Mouse (Mus musculus): ENCODE results near the gene Creb5.

The Creb5 gene

GRCm38 (mm10) chr6:53654361-53654824 is 367.3 kb downstream of the Creb5 start:
- DNase-seq = no peak

GRCm38 (mm10) chr6:53656466-53656865 is 369.4 kb downstream of the Creb5 start:
- no peak for DNase-seq

GRCm38 (mm10) chr6:53657483-53657882 is 370.4 kb downstream of the Creb5 start:
- DNase-seq = no peak

GRCm38 (mm10) chr6:53662858-53663833 is 376.1 kb downstream of the Creb5 start:
- no peak for DNase-seq

- no peak for DNase-seq
Observed at GRCm38 (mm10) chr6:53664759-53665158, 377.7 kb downstream of the Creb5 start.

GRCm38 (mm10) chr6:53666503-53666902 is 379.4 kb downstream of the Creb5 start:
- DNase-seq = no peak

- DNase-seq = no peak
Observed at GRCm38 (mm10) chr6:53678307-53678706, 391.2 kb downstream of the Creb5 start.

- DNase-seq = no peak
Observed at GRCm38 (mm10) chr6:53680046-53680445, 393.0 kb downstream of the Creb5 start.

- DNase-seq = no peak
Observed at GRCm38 (mm10) chr6:53684416-53684815, 397.3 kb downstream of the Creb5 start.

GRCm38 (mm10) chr6:53685323-53685722 is 398.3 kb downstream of the Creb5 start:
- no peak for DNase-seq

- DNase-seq = no peak
Observed at GRCm38 (mm10) chr6:53688762-53689477, 401.9 kb downstream of the Creb5 start.

GRCm38 (mm10) chr6:53691006-53691405 is 403.9 kb downstream of the Creb5 start:
- DNase-seq = no peak

- DNase-seq = no peak
Observed at GRCm38 (mm10) chr6:53695216-53695615, 408.1 kb downstream of the Creb5 start.

- no peak for DNase-seq
Observed at GRCm38 (mm10) chr6:53696471-53696870, 409.4 kb downstream of the Creb5 start.

GRCm38 (mm10) chr6:53696921-53697320 is 409.9 kb downstream of the Creb5 start:
- DNase-seq = no peak

- no peak for DNase-seq
Observed at GRCm38 (mm10) chr6:53698128-53698749, 411.2 kb downstream of the Creb5 start.

GRCm38 (mm10) chr6:53704440-53704839 is 417.4 kb downstream of the Creb5 start:
- no peak for DNase-seq

GRCm38 (mm10) chr6:53706604-53707330 is 419.7 kb downstream of the Creb5 start:
- DNase-seq = no peak

GRCm38 (mm10) chr6:53707795-53708194 is 420.7 kb downstream of the Creb5 start:
- DNase-seq = no peak

- no peak for DNase-seq
Observed at GRCm38 (mm10) chr6:53709694-53710442, 422.8 kb downstream of the Creb5 start.

GRCm38 (mm10) chr6:53710560-53710959 is 423.5 kb downstream of the Creb5 start:
- DNase-seq = peak; percentile 27

GRCm38 (mm10) chr6:53713152-53713551 is 426.1 kb downstream of the Creb5 start:
- DNase-seq = peak; percentile 17 to 25
